Mouse (Mus musculus): Measurements from ENCODE around the gene Ppil6.
A peak's percentile ranks its signal among the peaks of the same experiment; 100 is the strongest.
"Not testable (repeated sequence)": the region's sequence is repeated elsewhere in the genome, so short reads cannot be mapped to it uniquely, and the experiment has no call there.

The Ppil6 gene

GRCm38 (mm10) chr10:41477278-41478181 lies 12.7 kb upstream of the Ppil6 start:
- DNase-seq (ENCODE audit: low spot score in 2 of 2), result peak in 1 of 2 experiments; percentile 77

- DNase-seq (ENCODE audit: low spot score in 2 of 2), result no peak
Observed at GRCm38 (mm10) chr10:41479961-41480360, 10.3 kb upstream of the Ppil6 start.

- DNase-seq (ENCODE audit: low spot score in 2 of 2), result no peak
Observed at GRCm38 (mm10) chr10:41480938-41481880, 9.0 kb upstream of the Ppil6 start.

GRCm38 (mm10) chr10:41482446-41482845 lies 7.8 kb upstream of the Ppil6 start:
- no peak for DNase-seq (ENCODE audit: low spot score in 2 of 2)

GRCm38 (mm10) chr10:41485778-41486177 lies 4.5 kb upstream of the Ppil6 start:
- no peak for DNase-seq (ENCODE audit: low spot score in 2 of 2)

GRCm38 (mm10) chr10:41486506-41487170 lies 3.6 kb upstream of the Ppil6 start:
- no peak for DNase-seq (ENCODE audit: low spot score in 2 of 2)

- DNase-seq (ENCODE audit: low spot score in 2 of 2), result no peak
Observed at GRCm38 (mm10) chr10:41488877-41489276, 1.4 kb upstream of the Ppil6 start.

GRCm38 (mm10) chr10:41489294-41489693 lies 945 bp upstream of the Ppil6 start:
- DNase-seq (ENCODE audit: low spot score in 2 of 2), result no peak

GRCm38 (mm10) chr10:41490518-41490873 lies 257 bp downstream of the Ppil6 start:
- no peak for DNase-seq (ENCODE audit: low spot score in 2 of 2)

GRCm38 (mm10) chr10:41491111-41491510 lies 872 bp downstream of the Ppil6 start:
- no peak for DNase-seq (ENCODE audit: low spot score in 2 of 2)

- DNase-seq (ENCODE audit: low spot score in 2 of 2), result no peak
Observed at GRCm38 (mm10) chr10:41500941-41501340, 10.7 kb downstream of the Ppil6 start.

- no peak for DNase-seq (ENCODE audit: low spot score in 2 of 2)
Observed at GRCm38 (mm10) chr10:41504996-41505395, 14.8 kb downstream of the Ppil6 start.

- not testable (repeated sequence) for DNase-seq (ENCODE audit: low spot score in 2 of 2)
Observed at GRCm38 (mm10) chr10:41505446-41505845, 15.2 kb downstream of the Ppil6 start.

GRCm38 (mm10) chr10:41509160-41509559 lies 18.9 kb downstream of the Ppil6 start:
- DNase-seq (ENCODE audit: low spot score in 2 of 2), result no peak

- DNase-seq (ENCODE audit: low spot score in 2 of 2), result no peak
Observed at GRCm38 (mm10) chr10:41514301-41514700, 24.1 kb downstream of the Ppil6 start.

GRCm38 (mm10) chr10:41514921-41515320 lies 24.7 kb downstream of the Ppil6 start:
- DNase-seq (ENCODE audit: low spot score in 2 of 2), result no peak

- peak; percentile 64 to 68 for DNase-seq (ENCODE audit: low spot score in 2 of 2)
Observed at GRCm38 (mm10) chr10:41518508-41518980, 28.3 kb downstream of the Ppil6 start.

GRCm38 (mm10) chr10:41518981-41519618 lies 28.9 kb downstream of the Ppil6 start, which contains the start of gene Cd164:
Gene Cd164, plus strand, starts transcription at chr10:41519414.
- peak; percentile 90 to 92 for DNase-seq (ENCODE audit: low spot score in 2 of 2)

- peak in 1 of 2 experiments; percentile 60 for DNase-seq (ENCODE audit: low spot score in 2 of 2)
Observed at GRCm38 (mm10) chr10:41519640-41520409, 29.6 kb downstream of the Ppil6 start.

- no peak for DNase-seq (ENCODE audit: low spot score in 2 of 2)
Observed at GRCm38 (mm10) chr10:41520410-41520673, 30.1 kb downstream of the Ppil6 start.

- no peak for DNase-seq (ENCODE audit: low spot score in 2 of 2)
Observed at GRCm38 (mm10) chr10:41523386-41523785, 33.1 kb downstream of the Ppil6 start.
